Mouse (Mus musculus) mesoderm, embryonic 11.5 days (tissue): Measurements from ENCODE around the gene Tti1.

ENCODE experiments used
- DNase-seq: peaks from one replicate; pipeline ENCODE4 v3.0.0-alpha.2; 2012; ENCODE audit warnings: low read depth, low spot score

Gene Tti1

DNA sequence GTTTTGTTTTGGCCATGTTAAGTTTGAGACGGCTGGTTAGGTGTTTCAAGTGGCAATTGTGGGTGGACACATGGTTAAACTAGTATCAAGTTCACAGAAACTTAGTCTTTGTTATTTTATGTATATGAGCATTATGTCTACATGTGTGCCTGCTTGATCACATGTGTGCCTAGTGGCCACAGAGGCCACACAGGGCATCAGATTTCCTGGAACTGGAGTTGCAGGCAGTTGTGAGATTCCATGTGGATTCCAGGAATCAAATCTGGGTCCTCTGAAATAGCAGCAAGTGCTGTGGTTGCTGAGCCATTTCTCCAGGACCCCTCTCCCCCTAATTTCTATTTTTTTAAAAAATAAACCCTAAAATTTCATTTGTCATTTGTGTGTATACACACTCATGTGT lies 11.4 kb upstream of the Tti1 start:
- no peak for DNase-seq

DNA sequence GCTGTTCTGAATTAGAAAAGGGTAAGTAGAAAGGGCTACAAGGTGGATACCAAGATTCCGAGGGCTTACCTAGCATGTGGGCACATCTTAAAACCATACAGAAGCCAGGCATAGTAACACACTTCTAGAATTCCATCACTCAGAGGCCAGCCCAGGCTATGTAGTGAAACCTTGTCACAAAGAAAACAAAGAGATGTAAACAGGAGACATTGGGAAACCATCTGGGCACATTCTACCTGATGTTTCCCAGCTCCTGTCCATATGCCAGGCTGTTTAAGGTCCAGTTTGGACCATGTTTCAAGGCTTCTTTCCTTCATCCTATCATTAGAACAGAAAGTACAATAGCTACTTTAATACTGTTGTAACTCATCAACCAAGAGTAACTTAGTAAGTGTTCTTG lies 9.3 kb upstream of the Tti1 start:
- DNase-seq, result no peak

DNA sequence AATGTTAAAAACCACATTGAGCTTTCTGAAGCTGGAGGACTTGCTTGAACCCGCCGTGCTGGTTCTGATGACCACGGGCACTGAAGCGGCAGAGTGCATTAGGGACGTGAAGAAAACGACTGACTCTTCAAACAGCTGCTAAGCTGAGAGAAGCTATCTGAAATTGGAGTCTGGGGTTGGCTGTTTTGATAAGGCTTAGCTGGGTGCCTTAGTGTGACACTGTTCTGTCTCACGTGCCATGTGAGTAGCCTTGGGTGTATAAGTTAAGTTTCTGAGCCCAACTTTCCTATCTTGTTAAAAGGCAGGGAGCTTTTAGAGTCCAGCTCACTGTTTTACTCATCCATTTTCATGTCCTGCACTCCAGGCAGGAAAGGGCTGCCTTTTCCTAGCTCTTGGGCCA lies 8.7 kb upstream of the Tti1 start:
- DNase-seq, result no peak

DNA sequence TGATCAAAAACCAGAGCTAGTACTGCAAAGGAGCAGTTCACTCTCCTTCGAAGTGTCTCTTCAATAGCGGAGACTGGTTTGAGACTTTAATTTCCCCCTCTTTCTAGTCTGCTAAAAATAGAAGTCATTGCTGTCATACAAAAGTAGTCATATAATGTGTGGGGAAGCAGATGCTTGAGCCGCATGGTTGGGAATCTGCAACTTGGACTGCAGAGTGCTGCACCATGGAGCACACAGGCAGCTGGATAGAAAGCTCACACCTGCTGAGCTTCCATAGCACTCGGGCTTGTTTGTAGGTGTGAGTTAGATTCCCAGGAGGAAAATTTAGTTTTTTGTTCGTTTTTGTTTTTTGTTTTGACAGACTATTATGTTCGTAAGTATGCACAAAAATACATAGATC lies 8.2 kb upstream of the Tti1 start:
- DNase-seq, result no peak

DNA sequence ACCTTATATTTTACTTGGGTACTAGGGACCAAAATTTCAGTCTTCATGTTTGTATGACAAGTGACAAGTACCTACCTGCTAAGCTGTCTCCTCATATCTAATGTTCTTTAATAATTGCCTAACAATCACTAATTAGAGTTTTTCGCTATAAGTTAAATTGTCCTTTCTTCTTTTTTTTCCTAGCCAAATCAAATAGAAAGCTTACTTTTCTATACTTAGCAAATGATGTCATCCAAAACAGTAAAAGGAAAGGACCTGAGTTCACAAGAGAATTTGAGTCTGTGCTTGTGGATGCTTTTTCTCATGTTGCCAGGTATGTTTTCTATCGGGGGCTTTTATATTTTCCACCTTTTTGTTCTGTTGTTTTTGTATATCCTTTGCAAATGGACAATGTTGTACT lies 7.6 kb upstream of the Tti1 start:
- no peak for DNase-seq

DNA sequence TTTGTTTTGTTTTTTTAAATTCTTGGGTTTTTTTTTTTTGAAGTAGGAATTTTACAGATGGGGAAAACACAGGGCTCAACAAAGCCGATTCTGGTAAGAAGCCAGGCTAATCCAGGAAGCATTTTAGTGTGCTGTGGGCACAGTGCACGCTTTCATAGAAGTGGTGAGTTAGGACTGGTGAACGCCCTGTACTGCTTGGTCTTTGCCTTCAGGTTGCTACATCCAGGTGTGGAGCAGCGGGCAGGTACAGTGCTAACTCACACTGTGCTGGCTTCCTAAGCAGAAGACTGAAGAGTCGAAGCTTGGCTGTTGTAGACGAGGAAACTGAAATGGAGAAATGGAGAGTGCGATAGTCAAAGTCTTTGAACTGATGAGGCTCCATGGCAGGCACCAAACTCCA lies 1.8 kb upstream of the Tti1 start:
- DNase-seq, result no peak

DNA sequence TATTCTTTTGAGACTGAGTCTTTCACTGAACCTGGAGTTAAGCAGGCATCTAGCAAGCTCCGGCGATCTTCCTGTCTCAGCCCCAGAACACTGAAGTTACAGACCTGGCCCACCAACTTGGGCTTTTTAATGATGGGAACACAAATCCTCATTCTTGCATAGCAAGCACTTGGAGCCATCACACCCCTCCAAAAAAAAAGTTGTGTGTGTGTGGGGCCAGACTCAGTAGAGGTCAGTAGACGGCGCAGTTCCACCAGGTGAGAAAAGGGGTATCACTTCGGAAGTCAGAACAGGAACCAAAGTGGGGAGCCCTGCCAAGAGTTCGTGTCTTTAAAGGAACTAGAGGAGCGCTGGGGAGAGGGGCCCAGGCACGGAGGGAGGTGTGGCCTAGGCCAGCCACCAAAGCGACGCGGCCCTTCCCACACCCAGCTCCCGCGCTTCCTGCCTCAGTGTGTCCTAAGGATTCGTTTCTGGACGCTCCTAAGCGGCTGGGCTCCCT lies 329 bp downstream of the Tti1 start:
- DNase-seq, result no peak

DNA sequence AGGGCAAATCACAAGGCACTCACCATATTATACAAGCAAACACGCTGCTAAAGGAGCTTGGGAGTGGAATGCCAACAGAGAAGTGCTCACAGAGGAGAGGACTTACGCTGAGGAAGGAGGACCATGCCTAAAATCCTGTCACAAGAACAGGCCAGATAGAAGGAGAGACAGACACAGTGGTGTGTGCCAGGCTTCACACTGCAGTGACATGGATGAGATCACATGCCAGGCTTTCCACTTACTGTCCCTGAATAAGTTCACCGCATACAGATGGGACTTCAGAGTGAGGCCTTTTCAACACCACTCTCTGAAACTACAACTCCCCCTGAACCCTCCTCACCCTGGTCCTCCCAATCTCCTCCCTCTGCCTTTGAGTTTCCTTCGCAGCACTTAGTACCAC lies 10.9 kb downstream of the Tti1 start:
- no peak for DNase-seq

DNA sequence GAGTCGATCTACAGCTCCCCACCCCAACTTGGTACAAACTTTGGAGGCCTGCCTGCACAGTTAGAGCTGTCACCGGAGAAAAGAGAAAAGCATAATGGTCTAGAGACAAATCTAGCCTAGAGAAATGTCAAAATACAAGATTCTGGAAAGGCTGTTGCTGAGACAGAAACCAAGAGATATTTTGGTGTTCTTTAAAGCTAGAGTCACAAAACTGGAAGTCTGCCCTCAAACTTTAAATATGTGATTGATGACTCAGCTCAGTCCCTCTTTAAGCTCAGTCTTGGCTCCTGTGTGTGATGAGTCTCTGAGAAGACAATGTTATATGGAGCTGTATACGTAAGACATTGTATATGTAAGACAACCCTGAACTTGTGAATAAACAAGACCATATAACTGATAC lies 15.6 kb downstream of the Tti1 start:
- DNase-seq, result no peak

DNA sequence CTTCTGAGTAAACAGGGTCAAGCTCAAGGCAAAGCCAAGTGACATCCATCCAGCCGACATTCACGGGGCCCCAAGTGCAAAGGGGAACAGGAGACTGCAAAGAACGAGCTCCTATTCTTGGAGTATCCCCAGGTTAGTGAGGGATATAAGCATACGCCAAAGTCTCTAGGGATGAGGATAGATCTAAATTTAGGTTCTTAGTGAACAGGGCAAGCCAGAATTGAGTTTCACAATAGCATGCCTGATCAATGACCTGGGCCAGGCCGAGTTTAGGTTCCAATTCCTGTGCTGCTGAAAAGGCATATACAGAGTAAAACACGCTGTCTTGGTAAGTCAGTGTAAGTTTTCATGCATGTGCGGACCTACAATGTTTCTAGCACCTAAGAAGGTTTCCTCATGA lies 18.9 kb downstream of the Tti1 start:
- no peak for DNase-seq

DNA sequence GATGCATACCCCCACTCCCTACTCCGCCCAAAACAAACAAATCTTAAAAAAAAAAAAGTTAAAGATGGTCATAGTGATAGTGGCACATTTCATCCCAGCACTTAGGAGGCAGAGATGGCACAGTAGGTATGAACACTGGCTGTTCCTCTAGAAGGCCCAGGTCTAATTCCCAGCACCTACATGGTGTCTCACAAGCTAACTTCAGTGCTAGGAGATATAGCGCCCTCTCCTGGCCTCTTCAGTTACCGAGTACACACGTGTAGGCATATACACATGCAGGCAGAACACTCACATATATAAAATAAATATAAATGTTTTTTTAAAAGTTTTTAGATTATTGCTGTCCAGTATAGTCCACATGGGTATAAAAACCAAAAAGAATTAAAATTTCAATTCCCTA lies 22.6 kb downstream of the Tti1 start:
- DNase-seq, result no peak

DNA sequence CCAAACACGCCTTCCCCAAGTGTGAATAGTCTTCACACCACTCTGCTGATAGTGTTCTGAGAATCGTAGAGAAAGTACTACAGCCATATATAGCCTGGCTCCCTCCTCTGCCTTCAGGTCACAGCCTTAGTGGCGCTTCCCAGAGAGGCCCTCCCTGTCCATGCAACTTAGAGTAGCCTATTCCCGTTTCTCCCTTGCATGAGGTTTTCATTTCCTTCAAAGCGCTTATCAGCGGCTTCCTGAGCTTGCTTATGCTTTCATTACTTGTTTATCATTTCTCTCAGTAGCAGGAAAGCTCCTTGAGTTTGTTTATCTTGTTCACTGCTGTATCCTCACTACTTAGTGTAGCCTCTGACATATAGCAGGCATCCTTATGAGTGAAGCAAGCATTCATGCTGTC lies 23.6 kb downstream of the Tti1 start:
- DNase-seq, result no peak

DNA sequence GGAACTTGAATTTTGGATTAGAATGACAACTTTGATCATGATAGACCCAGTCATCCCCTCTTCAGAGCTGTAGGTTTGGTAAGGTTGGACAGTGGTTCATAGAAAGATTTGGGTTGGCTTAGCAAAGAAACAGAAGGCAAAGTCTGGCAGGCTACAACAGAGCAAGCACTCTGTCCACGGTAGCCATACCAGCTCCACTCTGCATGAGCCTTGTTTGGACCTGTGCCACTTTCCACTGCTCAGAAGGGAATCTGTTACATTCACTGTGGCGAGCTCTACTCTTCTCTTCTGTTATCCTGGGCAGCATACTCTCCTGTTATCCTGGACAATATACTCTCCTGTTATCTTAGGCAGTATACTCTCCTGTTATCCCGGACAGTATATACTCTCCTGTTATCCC lies 29.4 kb downstream of the Tti1 start:
- no peak for DNase-seq

DNA sequence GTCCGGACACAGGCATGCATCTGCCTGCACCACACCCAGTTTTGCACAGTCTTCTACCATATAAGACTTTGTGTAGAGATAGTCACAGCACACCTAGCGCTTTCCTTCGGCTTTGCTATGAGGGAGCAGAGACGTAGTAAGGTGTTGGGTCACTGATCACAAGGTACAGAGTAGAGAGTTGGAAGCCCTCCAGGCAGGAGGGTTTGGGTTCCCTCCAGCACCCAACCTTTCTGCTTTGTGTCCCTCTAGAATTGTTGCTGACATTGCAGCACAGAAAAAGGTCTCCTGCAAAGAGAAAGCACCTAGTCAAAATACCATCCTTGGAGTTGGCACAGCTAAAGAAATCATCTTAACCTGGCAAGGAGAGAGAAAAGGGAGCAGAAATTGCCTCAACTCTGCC lies 35.7 kb downstream of the Tti1 start:
- no peak for DNase-seq

DNA sequence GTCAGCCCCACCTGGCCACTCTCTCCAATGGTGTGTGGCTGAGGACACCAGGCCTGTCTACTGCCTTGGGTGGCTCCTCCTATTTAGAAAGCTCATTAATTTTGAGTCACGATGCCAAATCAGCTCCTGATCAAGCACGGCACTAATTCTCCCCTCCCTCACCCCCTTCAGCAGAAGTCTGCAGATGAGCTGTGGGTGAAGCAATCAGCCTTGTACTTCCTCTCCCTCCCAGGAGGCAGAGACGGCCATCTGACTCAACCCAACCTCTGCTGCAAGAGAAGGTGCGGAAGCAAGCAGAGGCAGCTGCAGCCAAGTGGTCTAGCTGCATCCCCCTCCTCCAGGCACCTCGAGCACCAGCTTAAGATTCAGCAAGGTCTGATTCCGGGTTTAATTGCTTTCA lies 37.2 kb downstream of the Tti1 start:
- DNase-seq, result no peak

DNA sequence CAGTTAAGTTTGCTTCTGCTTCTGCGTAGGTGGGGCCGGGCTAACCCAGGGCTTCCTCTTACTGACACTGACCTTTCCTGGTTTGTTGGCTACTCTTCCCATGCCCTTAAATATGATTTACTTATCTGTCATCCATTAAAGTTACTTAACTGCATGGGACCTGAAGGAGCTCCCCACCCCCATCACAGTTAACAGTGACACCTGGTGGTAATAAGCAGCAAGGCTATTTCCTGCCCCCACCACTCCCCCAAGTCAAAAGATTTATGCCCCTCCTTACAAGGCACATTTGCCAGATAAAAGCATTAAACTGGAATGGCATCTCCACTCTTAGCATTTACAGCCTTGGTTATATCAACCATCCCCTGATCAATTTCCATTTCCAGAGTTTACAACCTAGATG lies 38.3 kb downstream of the Tti1 start:
- DNase-seq, result peak; percentile 49

DNA sequence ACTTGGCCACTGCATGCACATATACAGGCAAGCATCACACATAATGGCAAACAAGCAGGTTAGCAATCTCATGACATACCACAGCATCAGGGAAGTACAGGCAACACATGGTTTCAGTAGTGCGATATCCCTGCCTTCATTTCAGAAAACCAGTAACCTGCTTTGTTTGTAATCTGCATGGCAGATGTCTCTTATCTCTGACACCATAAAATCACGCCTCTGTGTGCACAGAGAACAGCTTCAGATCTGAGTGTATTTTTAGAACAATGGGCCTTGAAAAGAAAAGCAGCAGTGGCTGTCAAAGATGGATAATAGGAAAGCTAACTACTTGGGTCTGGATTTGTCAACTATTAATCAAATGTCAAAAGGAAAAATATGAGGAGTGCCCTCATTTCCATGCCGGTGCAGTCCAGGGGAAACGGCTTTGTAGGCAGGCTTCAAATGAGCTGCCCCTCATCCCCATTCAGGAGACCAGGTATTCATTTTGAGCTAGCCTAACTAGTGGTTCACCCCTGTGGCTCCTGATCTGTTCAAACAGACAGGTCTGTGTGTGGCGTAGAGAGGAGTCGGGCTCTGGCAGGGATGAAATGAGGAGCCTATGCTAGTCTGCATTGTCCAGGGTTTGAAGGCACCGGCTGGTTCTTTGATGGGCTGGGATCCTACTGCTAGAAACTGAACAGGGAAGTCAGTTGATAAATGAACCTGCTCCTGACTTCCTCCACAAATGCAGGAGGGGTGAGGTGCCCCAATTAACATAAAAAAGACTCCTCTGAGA lies 39.6 kb downstream of the Tti1 start:
- no peak for DNase-seq

DNA sequence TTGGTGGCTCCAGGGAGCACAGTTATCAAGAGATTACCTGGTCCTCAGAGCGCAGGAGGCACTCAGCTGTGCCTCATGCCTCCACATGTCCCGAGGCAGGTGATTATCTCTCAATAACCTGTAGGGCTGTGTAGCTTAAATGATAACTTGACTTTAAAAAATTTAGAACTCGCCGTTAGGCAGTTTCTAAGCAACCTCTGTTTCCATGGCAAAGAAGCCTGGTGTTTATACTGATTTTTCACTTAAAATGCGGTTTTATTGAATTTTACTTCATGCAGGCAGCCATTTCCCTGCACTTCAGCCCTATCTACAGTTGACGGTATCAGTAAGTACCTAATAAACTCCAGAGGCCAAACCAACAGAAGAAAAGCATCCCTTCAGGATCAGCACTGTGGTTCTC lies 42.0 kb downstream of the Tti1 start:
- no peak for DNase-seq

DNA sequence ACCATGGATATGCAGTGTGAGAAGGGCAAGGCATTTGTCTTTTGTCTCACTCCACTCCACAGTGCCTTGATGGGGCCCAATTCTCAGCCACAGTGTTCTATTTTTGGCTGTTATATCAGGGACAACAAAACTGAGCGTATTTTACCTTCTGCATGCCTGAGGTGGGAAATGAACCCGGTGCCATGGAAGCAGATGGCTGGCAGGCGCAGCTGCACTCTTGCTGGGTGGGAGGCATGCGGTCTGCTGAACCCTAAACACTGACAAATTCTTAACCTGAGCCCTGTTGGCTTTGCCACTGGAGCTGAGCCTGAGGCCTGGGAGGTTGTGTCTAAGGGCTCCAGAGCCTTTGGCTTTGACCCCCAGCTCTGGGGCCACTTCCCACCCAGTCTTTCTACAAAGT lies 42.6 kb downstream of the Tti1 start:
- DNase-seq, result no peak

DNA sequence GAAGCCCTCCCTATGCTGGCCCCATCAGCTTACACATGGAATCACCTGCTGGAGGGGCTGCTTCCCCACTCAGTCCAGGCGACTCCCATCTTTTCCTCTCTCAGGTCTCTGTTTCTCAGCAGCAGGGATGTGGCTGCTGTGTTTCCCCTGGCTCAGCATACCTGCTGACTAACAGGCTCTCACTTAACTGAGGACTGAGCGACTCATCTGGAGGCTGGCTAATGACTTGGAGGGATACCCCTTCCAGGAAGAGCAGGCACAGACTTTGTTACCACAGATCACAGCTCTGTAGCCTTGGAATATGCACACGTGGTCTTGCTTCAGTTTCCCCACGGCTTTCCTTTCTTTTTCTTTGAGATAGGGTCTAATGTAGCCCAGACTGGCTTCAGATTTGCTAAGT lies 45.0 kb downstream of the Tti1 start:
- DNase-seq, result no peak

DNA sequence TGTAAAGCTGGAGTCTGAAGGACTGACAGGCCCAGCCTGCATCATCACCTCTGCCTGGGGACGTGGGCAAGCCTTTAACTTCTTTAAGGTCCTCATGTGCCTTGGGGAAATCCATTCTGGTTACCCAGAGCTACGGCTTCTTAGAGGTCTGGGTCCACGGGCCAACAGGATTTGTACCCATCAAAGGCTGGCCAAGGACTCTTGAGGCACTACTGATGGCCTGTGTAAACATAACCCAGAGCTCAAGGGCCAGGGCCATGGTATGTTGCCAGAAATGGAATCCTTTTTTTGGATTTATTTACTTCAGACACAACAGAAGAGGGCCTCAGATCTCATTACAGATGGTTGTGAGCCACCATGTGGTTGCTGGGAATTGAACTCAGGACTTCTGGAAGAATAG lies 45.5 kb downstream of the Tti1 start:
- DNase-seq, result no peak

DNA sequence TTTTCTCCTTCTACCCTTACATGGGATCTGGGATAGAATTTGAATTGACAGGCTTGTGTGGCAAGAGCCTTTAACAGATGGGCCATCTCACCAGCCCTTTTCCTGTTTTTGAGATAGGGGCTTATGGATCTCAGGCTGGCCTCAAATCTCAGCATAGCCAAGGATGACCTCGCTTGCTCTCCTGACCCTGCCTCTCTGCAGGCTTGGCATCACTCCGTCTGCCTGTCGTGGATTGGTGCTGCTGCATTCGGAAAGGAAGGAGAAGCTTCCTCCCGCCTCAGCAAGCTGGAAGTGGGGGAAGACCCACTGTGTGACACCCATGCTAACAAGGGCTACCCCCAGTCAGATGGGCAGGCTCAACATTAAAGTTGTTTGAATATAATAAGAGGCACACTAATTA lies 49.0 kb downstream of the Tti1 start:
- no peak for DNase-seq

DNA sequence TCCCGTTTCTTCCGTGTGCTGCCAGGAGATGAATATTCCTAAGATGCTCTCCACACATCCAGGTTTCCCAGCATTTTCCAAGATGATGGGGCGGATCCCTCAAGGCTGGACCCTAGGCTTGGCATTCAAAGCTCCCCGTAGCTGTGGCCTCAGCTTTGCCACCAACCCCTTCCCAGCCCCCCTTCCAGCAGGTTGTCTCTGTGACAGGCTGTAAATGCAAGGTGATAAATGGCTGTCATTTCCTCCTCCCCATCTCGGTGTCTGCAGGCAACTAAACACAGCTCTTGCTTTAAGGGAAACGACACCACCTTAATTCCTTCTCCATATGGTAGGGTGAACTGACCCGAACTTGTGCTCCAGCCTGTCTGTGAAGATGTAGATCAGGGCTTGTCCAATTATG lies 52.6 kb downstream of the Tti1 start:
- peak; percentile 71 for DNase-seq
